Comparison of ENCODE assay signal across 8 mouse cellular contexts in the genomic region with DNA sequence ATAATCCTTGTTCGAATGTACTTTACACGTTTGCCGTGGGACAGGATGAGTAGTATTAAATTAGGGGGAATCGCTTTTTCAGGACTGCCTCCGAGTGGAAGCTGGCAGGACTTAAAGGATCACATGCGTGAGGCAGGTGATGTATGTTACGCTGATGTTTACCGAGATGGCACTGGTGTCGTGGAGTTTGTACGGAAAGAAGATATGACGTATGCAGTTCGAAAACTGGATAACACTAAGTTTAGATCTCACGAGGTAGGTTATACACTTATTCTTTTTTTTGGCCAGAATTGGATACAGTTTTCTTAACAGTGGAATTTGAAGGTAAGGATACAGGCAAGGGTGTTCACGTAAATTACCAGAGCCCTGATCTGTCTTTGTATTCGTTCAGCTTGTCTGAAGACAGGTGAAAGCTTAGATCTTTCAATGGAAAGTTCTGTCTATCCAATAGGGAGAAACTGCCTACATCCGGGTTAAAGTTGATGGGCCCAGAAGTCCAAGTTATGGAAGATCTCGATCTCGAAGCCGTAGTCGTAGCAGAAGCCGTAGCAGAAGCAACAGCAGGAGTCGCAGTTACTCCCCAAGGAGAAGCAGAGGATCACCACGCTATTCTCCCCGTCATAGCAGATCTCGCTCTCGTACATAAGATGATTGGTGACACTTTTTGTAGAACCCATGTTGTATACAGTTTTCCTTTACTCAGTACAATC. TPM values are rescaled to one million over a fixed set of nuclear protein-coding genes. Genes with fewer than 3 reads are reported as not detected.
DNase-seq lines count a peak whose midpoint lies in the region; ATAC-seq lines count a peak whose summit lies in the region.

No protein-coding gene starts in this region.

- H3K4me1 ChIP-seq in heart, embryonic 14.5 days (ENCODE audit: control insufficient read depth in 2 of 2, insufficient read depth in 2 of 2, low read length in 2 of 2) = peaks cover 4 to 24% of the 10 kb centered on the region in 2 experiments; a peak in 3 of 4 replicates
- peaks cover 47% of the 10 kb centered on the region for H3K4me1 ChIP-seq in forebrain, embryonic 13.5 days
- peaks cover 44% of the 10 kb centered on the region for H3K4me1 ChIP-seq in liver, embryonic 13.5 days (replicated peaks)

- peaks cover 45% of the 10 kb centered on the region for H3K36me3 ChIP-seq in heart, embryonic 14.5 days (ENCODE audit: control insufficient read depth, insufficient read depth, low read length)
- H3K36me3 ChIP-seq in forebrain, embryonic 13.5 days (ENCODE audit: poor library complexity, severe bottlenecking) = peaks cover 33% of the 10 kb centered on the region
- peaks cover 42% of the 10 kb centered on the region for H3K36me3 ChIP-seq in liver, embryonic 13.5 days

- WGBS in heart, embryonic 14.5 days = 19% methylated on average over 26 of the region's 26 CpGs
- 27% methylated on average over 26 of the region's 26 CpGs for WGBS in forebrain, embryonic 13.5 days
- WGBS in liver, embryonic 13.5 days (ENCODE audit: insufficient replicate concordance) = 11% methylated on average over 26 of the region's 26 CpGs

- no peak overlapping the region for H3K27ac ChIP-seq in heart, embryonic 14.5 days (replicated peaks in 1 of 2; ENCODE audit: control insufficient read depth in 1 of 2, insufficient read depth in 1 of 2, low read depth in 2 of 2, low read length in 2 of 2)
- no peak overlapping the region for H3K27ac ChIP-seq in forebrain, embryonic 13.5 days
- peak overlapping the region; percentile 99 for H3K27ac ChIP-seq in liver, embryonic 13.5 days

- ATAC-seq in heart, embryonic 14.5 days (ENCODE audit: insufficient number of reproducible peaks, insufficient read depth, low FRiP score, low read depth) = no peak
- no peak for ATAC-seq in forebrain, embryonic 13.5 days
- no peak for ATAC-seq in liver, embryonic 13.5 days (ENCODE audit: low read depth)

- H3K9me3 ChIP-seq in heart, embryonic 14.5 days (ENCODE audit: control insufficient read depth, low read length) = no peaks in the 10 kb centered on the region
- H3K9me3 ChIP-seq in forebrain, embryonic 13.5 days (replicated peaks) = no peaks in the 10 kb centered on the region
- H3K9me3 ChIP-seq in liver, embryonic 13.5 days (replicated peaks) = no peaks in the 10 kb centered on the region

- peak overlapping the region; percentile 72 to 100 for H3K4me3 ChIP-seq in heart, embryonic 14.5 days (ENCODE audit: control insufficient read depth in 1 of 2, insufficient read depth in 1 of 2, low read depth in 1 of 2, low read length in 2 of 2)
- peak overlapping the region; percentile 99 for H3K4me3 ChIP-seq in forebrain, embryonic 13.5 days
- H3K4me3 ChIP-seq in liver, embryonic 13.5 days (replicated peaks) = peak overlapping the region; percentile 100

- H3K27me3 ChIP-seq in heart, embryonic 14.5 days (ENCODE audit: control insufficient read depth, insufficient read depth, low read length) = no peaks in the 10 kb centered on the region
- H3K27me3 ChIP-seq in forebrain, embryonic 13.5 days = no peaks in the 10 kb centered on the region
- no peaks in the 10 kb centered on the region for H3K27me3 ChIP-seq in liver, embryonic 13.5 days

- DNase-seq in heart, postnatal 10 days = no peak
- DNase-seq in ES-CJ7 (ENCODE audit: low read depth, low spot score) = peak; percentile 48
- peak; percentile 26 for DNase-seq in liver, embryonic 13.5 days
- DNase-seq in gastrocnemius, postnatal 14 days = no peak
- no peak for DNase-seq in cerebellum, adult 11 months
- no peak for DNase-seq in adrenal gland, adult 18-20 months (ENCODE audit: low spot score in 2 of 2)

- peak overlapping the region; percentile 71 for H3K4me2 ChIP-seq in heart, embryonic 14.5 days (ENCODE audit: low read length)
- peak overlapping the region; percentile 84 for H3K4me2 ChIP-seq in forebrain, embryonic 13.5 days
- H3K4me2 ChIP-seq in liver, embryonic 13.5 days = peak overlapping the region; percentile 80

- intact Hi-C loops in heart, postnatal 10 days (cut with DNase I) = no loop called here
- intact Hi-C loops in gastrocnemius, postnatal 14 days (cut with DNase I; ENCODE audit: low total_unique reads) = loop anchor here (5.0 kb wide), 1 partner anchor 62 kb away; a partner anchor contains a TSS

- peak overlapping the region; percentile 100 for H3K9ac ChIP-seq in heart, embryonic 14.5 days (ENCODE audit: low read length)
- peak overlapping the region; percentile 100 for H3K9ac ChIP-seq in forebrain, embryonic 13.5 days
- peak overlapping the region; percentile 100 for H3K9ac ChIP-seq in liver, embryonic 13.5 days

RNA-seq across cellular contexts. Expression of a gene that starts 1.9 kb away (rescaled TPM):
- 192 and 199 TPM in 2 replicates for polyA plus RNA-seq in heart, embryonic 14.5 days (2014; fragmentation: Nextera tagmentation; extraction: Ambion mirVana)
- 100 to 1,000 TPM; 156 to 160 TPM for total RNA-seq in heart, postnatal 10 days (2021)
- 393 and 402 TPM in 2 replicates for polyA plus RNA-seq in forebrain, embryonic 13.5 days (2015; fragmentation: Nextera tagmentation; extraction: Ambion mirVana)
- polyA plus RNA-seq in liver, embryonic 13.5 days (2015; fragmentation: Nextera tagmentation; extraction: Ambion mirVana) = 157 and 209 TPM in 2 replicates
- total RNA-seq in gastrocnemius, postnatal 14 days (2021) = 10 to 100 TPM; 58.0 to 76.3 TPM
- 100 to 1,000 TPM; 219 TPM for total RNA-seq in adrenal gland, adult 18-20 months (2021)

RNA-seq across cellular contexts. Expression of a gene that starts 19.0 kb away (rescaled TPM):
- 23.9 and 26.2 TPM in 2 replicates for polyA plus RNA-seq in heart, embryonic 14.5 days (2014; fragmentation: Nextera tagmentation; extraction: Ambion mirVana)
- total RNA-seq in heart, postnatal 10 days (2021) = 10 to 100 TPM; 44.9 to 45.7 TPM
- polyA plus RNA-seq in forebrain, embryonic 13.5 days (2015; fragmentation: Nextera tagmentation; extraction: Ambion mirVana) = 65.6 and 72.7 TPM in 2 replicates
- polyA plus RNA-seq in liver, embryonic 13.5 days (2015; fragmentation: Nextera tagmentation; extraction: Ambion mirVana) = 7.6 and 10.4 TPM in 2 replicates
- 10 to 100 TPM; 39.2 to 43.5 TPM for total RNA-seq in gastrocnemius, postnatal 14 days (2021)
- total RNA-seq in adrenal gland, adult 18-20 months (2021) = 10 to 100 TPM; 42.4 to 44.5 TPM

RNA-seq across cellular contexts. Expression of a gene that starts 48.7 kb away (rescaled TPM):
- 14.3 and 17.0 TPM in 2 replicates for polyA plus RNA-seq in heart, embryonic 14.5 days (2014; fragmentation: Nextera tagmentation; extraction: Ambion mirVana)
- total RNA-seq in heart, postnatal 10 days (2021) = 10 to 100 TPM; 45.6 to 48.4 TPM
- polyA plus RNA-seq in forebrain, embryonic 13.5 days (2015; fragmentation: Nextera tagmentation; extraction: Ambion mirVana) = 32.8 and 37.4 TPM in 2 replicates
- polyA plus RNA-seq in liver, embryonic 13.5 days (2015; fragmentation: Nextera tagmentation; extraction: Ambion mirVana) = 1.6 and 1.8 TPM in 2 replicates
- 10 to 100 TPM; 48.5 to 50.0 TPM for total RNA-seq in gastrocnemius, postnatal 14 days (2021)
- total RNA-seq in adrenal gland, adult 18-20 months (2021) = 10 to 100 TPM; 40.2 to 42.4 TPM

Comparison
In these comparisons a context has a peak if more than half of its experiments do, and no peak if none do; other contexts are left out.
1. DNase-seq: peak in ES-CJ7 (single experiment) and liver, embryonic 13.5 days (single experiment); none in heart, postnatal 10 days (0 of 2), gastrocnemius, postnatal 14 days (single experiment), cerebellum, adult 11 months (single experiment) and adrenal gland, adult 18-20 months (0 of 2).
2. Peak in every context shown above with its lines, with median percentiles within 50 percentile points of each other: H3K4me2 ChIP-seq, H3K4me3 ChIP-seq and H3K9ac ChIP-seq.